Mouse (Mus musculus) C2C12 (cell line): Measurements from ENCODE around the gene Gm18596.
"Not testable (repeated sequence)": the region's sequence is repeated elsewhere in the genome, so short reads cannot be mapped to it uniquely, and the experiment has no call there.

Source experiments
- CTCF ChIP-seq: IDR thresholded peaks from one replicate; pipeline ENCODE4 v1.5.1; 2011; ENCODE audit not compliant: control insufficient read depth, insufficient read depth, insufficient read length
- USF1 ChIP-seq: IDR thresholded peaks from one replicate; pipeline ENCODE4 v1.6.1; 2011; ENCODE audit warnings: low read depth, mild to moderate bottlenecking, control low read depth, moderate library complexity

DNA sequence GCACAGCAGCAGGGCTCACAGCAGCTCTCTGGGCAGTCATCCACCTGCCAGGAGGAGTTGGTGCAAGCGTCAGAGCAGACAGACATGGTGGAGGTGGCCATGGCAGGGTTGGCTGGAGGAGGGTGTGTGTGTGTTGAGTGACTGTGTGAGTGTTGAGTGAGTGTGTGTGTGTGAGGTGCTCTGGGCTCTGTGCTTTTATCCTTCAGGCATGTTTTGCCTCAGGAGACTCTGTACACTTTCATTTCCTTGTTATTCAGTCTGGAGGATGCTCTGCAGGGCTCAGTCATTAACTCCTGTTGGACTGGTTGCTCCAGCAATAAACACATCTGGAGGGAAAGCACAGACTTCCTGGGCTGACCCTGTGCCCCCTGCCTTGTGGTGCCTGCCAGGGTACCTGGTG, 8.8 kb upstream of the Gm18596 start, which contains the start of gene Gm9736:
- not testable (repeated sequence) for TF ChIP-seq CTCF, USF1
